Mouse (Mus musculus) liver, embryonic 18 days (tissue): ENCODE results near the gene Pik3r5. TPM values are rescaled to one million over a fixed set of nuclear protein-coding genes. Genes with fewer than 3 reads are reported as not detected.

Source experiments
- polyA plus RNA-seq: library from polyadenylated mRNA; depleted of rRNA; stranded (reverse); fragments of >200 nt; gene quantifications from 2 replicates; pipeline ENCODE4 v1.2.3, GENCODE M21; 2012; rRNA removed

Gene Pik3r5
- 1.3 and 1.7 TPM in 2 replicates for polyA plus RNA-seq

GRCm38 (mm10) chr11:68431699-68432360 is at the start of gene Pik3r5:
TSS of gene Pik3r5 (plus strand) at chr11:68432121.

DNA sequence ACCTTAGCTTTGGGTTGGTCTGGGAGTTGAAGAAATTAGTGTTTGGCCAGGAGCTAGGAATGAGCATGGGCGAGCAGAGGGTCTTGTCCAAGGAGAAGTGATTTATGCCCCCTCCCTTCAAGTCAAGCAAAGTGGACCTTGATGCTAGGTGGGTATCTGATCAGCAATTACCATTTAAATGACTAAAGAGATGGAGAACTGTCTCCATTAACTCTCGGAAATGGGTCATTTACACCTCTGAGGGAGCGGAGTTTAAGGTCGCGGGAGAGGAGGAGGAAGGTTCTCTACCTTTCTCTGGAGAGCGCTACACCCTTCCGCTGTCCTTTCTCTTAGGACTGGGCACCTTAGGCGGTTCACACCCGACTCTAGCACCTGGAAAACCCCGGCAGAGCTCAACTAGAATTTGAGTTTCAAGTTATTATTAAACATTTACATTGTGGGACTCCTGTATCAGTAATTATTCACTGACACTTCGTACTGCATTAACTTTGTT is 31.1 kb upstream of the Pik3r5 start, which contains the start of gene Ntn1:
Gene Ntn1, minus strand, starts transcription at position 97 of the 493 bp plus-strand sequence.

DNA sequence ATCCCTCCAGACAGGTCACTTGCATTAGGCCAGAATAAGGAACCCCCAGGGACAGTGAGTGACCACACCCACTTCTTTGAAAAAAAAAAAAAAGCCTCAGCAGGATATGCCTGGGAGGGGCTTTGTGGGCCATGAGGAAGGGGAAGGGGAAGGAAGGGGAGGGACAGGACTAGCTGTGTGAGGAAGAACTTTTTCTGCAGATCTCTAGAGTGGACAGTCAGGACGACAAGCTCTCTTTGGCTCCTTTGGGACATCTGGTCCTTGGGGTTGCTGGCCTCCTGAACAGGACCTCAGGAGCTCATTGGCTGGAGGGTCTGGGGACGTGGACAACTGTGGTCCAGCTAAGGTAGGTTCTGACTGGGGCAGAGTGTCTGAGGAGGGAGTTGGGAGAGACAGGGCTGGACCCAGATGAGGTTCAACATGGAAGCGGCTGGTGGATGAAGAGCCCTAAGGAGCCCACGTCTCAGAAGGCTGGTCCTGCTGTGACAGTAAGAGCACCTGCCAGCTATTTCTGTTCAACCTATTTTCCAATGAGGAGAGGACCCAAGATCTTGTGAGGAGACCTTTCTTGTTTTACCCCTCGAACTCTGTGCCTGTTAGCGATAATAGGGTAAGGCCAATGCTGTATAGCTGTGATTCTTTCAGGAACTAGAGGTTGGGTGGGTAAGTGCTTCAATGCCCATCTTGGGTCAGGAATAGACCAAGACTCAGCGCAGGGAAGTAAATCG is 71.1 kb downstream of the Pik3r5 start, which contains the start of gene Pik3r6:
Gene Pik3r6, plus strand, starts transcription at position 118 of the 728 bp plus-strand sequence.

Other genes starting within 250 kb of the Pik3r5 start
- gene Ntn1, start 31.3 kb upstream of the Pik3r5 start, polyA plus RNA-seq, result 0.42 and 0.52 TPM in 2 replicates
- 2.2 and 2.8 TPM in 2 replicates for gene Pik3r6, start 70.9 kb downstream of the Pik3r5 start, polyA plus RNA-seq
- 0.08 and 0.09 TPM in 2 replicates for gene Mfsd6l, start 124.1 kb downstream of the Pik3r5 start, polyA plus RNA-seq
- gene Ccdc42, start 154.9 kb downstream of the Pik3r5 start, polyA plus RNA-seq, result 0.05 TPM in 1 of 2 replicates, not detected in the other